Mouse (Mus musculus): ENCODE measurements around the gene Esf1. TPM values are rescaled to one million over a fixed set of nuclear protein-coding genes. Genes with fewer than 3 reads are reported as not detected.

The Esf1 gene
- polyA plus RNA-seq (2012; rRNA removed): 6.0 and 11.8 TPM in 2 replicates

GRCm38 (mm10) chr2:140170127-140170802, at the start of gene Esf1, which contains the start of gene Ndufaf5:
Esf1 (minus strand) TSS chr2:140170564.
Ndufaf5 (plus strand) TSS chr2:140170649.
- TF ChIP-seq CTCF (IDR thresholded peaks at IDR 0.05; ENCODE audit: borderline replicate concordance, extremely low read depth, insufficient read depth, insufficient read length) (no peak), POLR2A (IDR thresholded peaks at IDR 0.05; ENCODE audit: borderline replicate concordance, extremely low read depth, insufficient read depth, insufficient read length, poor library complexity, severe bottlenecking) (peak; percentile 49; the same call in 1 of the 2 replicates)
- peak; percentile 99 for DNase-seq (ENCODE audit: low read depth)

GRCm38 (mm10) chr2:140215965-140216364, 45.6 kb upstream of the Esf1 start:
- peak; percentile 32 for DNase-seq (ENCODE audit: low read depth)
- no peak for TF ChIP-seq CTCF (IDR thresholded peaks at IDR 0.05; ENCODE audit: borderline replicate concordance, extremely low read depth, insufficient read depth, insufficient read length)
- TF ChIP-seq POLR2A (IDR thresholded peaks at IDR 0.05; ENCODE audit: borderline replicate concordance, extremely low read depth, insufficient read depth, insufficient read length, poor library complexity, severe bottlenecking): no peak

GRCm38 (mm10) chr2:140215415-140215814, 45.1 kb upstream of the Esf1 start:
- peak; percentile 58 for DNase-seq (ENCODE audit: low read depth)
- TF ChIP-seq POLR2A (IDR thresholded peaks at IDR 0.05; ENCODE audit: borderline replicate concordance, extremely low read depth, insufficient read depth, insufficient read length, poor library complexity, severe bottlenecking): no peak
- TF ChIP-seq CTCF (IDR thresholded peaks at IDR 0.05; ENCODE audit: borderline replicate concordance, extremely low read depth, insufficient read depth, insufficient read length): no peak

GRCm38 (mm10) chr2:140214519-140215027, 44.2 kb upstream of the Esf1 start:
- DNase-seq (ENCODE audit: low read depth): peak; percentile 54

GRCm38 (mm10) chr2:140203756-140204155, 33.4 kb upstream of the Esf1 start:
- no peak for TF ChIP-seq POLR2A (IDR thresholded peaks at IDR 0.05; ENCODE audit: borderline replicate concordance, extremely low read depth, insufficient read depth, insufficient read length, poor library complexity, severe bottlenecking)

More at GRCm38 (mm10) chr2:140214519-140215027, 44.2 kb upstream of the Esf1 start:
- TF ChIP-seq CTCF (IDR thresholded peaks at IDR 0.05; ENCODE audit: borderline replicate concordance, extremely low read depth, insufficient read depth, insufficient read length) (no peak), POLR2A (IDR thresholded peaks at IDR 0.05; ENCODE audit: borderline replicate concordance, extremely low read depth, insufficient read depth, insufficient read length, poor library complexity, severe bottlenecking) (no peak)

GRCm38 (mm10) chr2:140202573-140202972, 32.2 kb upstream of the Esf1 start:
- no peak for DNase-seq (ENCODE audit: low read depth)
- no peak for TF ChIP-seq POLR2A (IDR thresholded peaks at IDR 0.05; ENCODE audit: borderline replicate concordance, extremely low read depth, insufficient read depth, insufficient read length, poor library complexity, severe bottlenecking)
- no peak for TF ChIP-seq CTCF (IDR thresholded peaks at IDR 0.05; ENCODE audit: borderline replicate concordance, extremely low read depth, insufficient read depth, insufficient read length)

More at GRCm38 (mm10) chr2:140203756-140204155, 33.4 kb upstream of the Esf1 start:
- no peak for DNase-seq (ENCODE audit: low read depth)

- no peak for TF ChIP-seq POLR2A (IDR thresholded peaks at IDR 0.05; ENCODE audit: borderline replicate concordance, extremely low read depth, insufficient read depth, insufficient read length, poor library complexity, severe bottlenecking)
- peak; percentile 41; the same call in 1 of the 2 replicates for TF ChIP-seq CTCF (IDR thresholded peaks at IDR 0.05; ENCODE audit: borderline replicate concordance, extremely low read depth, insufficient read depth, insufficient read length)
- peak; percentile 25 for DNase-seq (ENCODE audit: low read depth)
These were observed 30.3 kb upstream of the Esf1 start for GRCm38 (mm10) chr2:140200713-140201112.

- TF ChIP-seq CTCF (IDR thresholded peaks at IDR 0.05; ENCODE audit: borderline replicate concordance, extremely low read depth, insufficient read depth, insufficient read length): peak; percentile 2; the same call in 1 of the 2 replicates
- DNase-seq (ENCODE audit: low read depth): peak; percentile 2
These were observed 15.4 kb upstream of the Esf1 start for GRCm38 (mm10) chr2:140185685-140186210.

GRCm38 (mm10) chr2:140170803-140171553, 614 bp upstream of the Esf1 start:
- TF ChIP-seq POLR2A (IDR thresholded peaks at IDR 0.05; ENCODE audit: borderline replicate concordance, extremely low read depth, insufficient read depth, insufficient read length, poor library complexity, severe bottlenecking): no peak
- no peak for DNase-seq (ENCODE audit: low read depth)

- no peak for TF ChIP-seq POLR2A (IDR thresholded peaks at IDR 0.05; ENCODE audit: borderline replicate concordance, extremely low read depth, insufficient read depth, insufficient read length, poor library complexity, severe bottlenecking)
- no peak for TF ChIP-seq CTCF (IDR thresholded peaks at IDR 0.05; ENCODE audit: borderline replicate concordance, extremely low read depth, insufficient read depth, insufficient read length)
- no peak for DNase-seq (ENCODE audit: low read depth)
These were observed 1.3 kb downstream of the Esf1 start for GRCm38 (mm10) chr2:140169057-140169456.

GRCm38 (mm10) chr2:140163351-140163854, 7.0 kb downstream of the Esf1 start:
- TF ChIP-seq POLR2A (IDR thresholded peaks at IDR 0.05; ENCODE audit: borderline replicate concordance, extremely low read depth, insufficient read depth, insufficient read length, poor library complexity, severe bottlenecking): no peak
- TF ChIP-seq CTCF (IDR thresholded peaks at IDR 0.05; ENCODE audit: borderline replicate concordance, extremely low read depth, insufficient read depth, insufficient read length): no peak

More at GRCm38 (mm10) chr2:140163351-140163854, 7.0 kb downstream of the Esf1 start:
- no peak for DNase-seq (ENCODE audit: low read depth)
